Mouse (Mus musculus) embryonic facial prominence, embryonic 14.5 days (tissue): ENCODE measurements around the gene Tstd3. TPM values are rescaled to one million over a fixed set of nuclear protein-coding genes. Genes with fewer than 3 reads are reported as not detected.

Experiments used
- ATAC-seq: fragments of 200-750 bp; cut with Nextera tagmentation; 2 replicates; pipeline ENCODE4 v1.8.0; 2017; ENCODE audit warnings: low read depth, moderate number of reproducible peaks, moderate TSS enrichment
- DNase-seq: peaks from one replicate; pipeline ENCODE4 v3.0.0-alpha.2; 2015; ENCODE audit warnings: low spot score
- H3K27ac ChIP-seq: fragments of 300-500 bp; sonication (generic); replicated peaks from 2 replicates; pipeline ENCODE4 v1.5.1; 2014; ENCODE audit warnings: low read depth, mild to moderate bottlenecking, low read length, moderate library complexity
- H3K27me3 ChIP-seq: fragments of 300-500 bp; sonication (generic); replicated peaks from 2 replicates; pipeline ENCODE4 v1.6.1; 2014; ENCODE audit warnings: low read length; ENCODE audit not compliant: control insufficient read depth, insufficient read depth
- H3K36me3 ChIP-seq: fragments of 300-500 bp; sonication (generic); 2 replicates; pipeline ENCODE4 v1.6.1; 2014; ENCODE audit warnings: low read length, mixed read lengths; ENCODE audit not compliant: control insufficient read depth, insufficient read depth
- H3K4me1 ChIP-seq: fragments of 300-500 bp; sonication (generic); 2 replicates; pipeline ENCODE4 v1.6.1; 2014; ENCODE audit warnings: antibody characterized with exemption, low read length; ENCODE audit not compliant: control insufficient read depth, insufficient read depth
- H3K4me2 ChIP-seq: fragments of 300-500 bp; sonication (generic); 2 replicates; pipeline ENCODE4 v1.6.1; 2014; ENCODE audit warnings: low read depth, mild to moderate bottlenecking, low read length, moderate library complexity, mixed read lengths
- H3K4me3 ChIP-seq: fragments of 300-500 bp; sonication (generic); 2 replicates; pipeline ENCODE4 v1.5.1; 2014; ENCODE audit warnings: low read depth, mild to moderate bottlenecking, low read length
- H3K9ac ChIP-seq: fragments of 300-500 bp; sonication (generic); 2 replicates; pipeline ENCODE4 v1.6.1; 2014; ENCODE audit warnings: low read depth, mild to moderate bottlenecking, low read length, moderate library complexity, mixed read lengths
- H3K9me3 ChIP-seq: fragments of 300-500 bp; sonication (generic); 2 replicates; pipeline ENCODE4 v1.6.1; 2016; ENCODE audit warnings: low read length; ENCODE audit not compliant: control insufficient read depth
- WGBS: fragments of 180-500 bp; shearing (Covaris S2); extraction: QIAGEN DNeasy Blood & Tissue Kit; methylation state at CpG from one replicate; pipeline ENCODE4 v1.1.7; 2014; 5-methylcytosine and 5-hydroxymethylcytosine counted together
- polyA plus RNA-seq: library from polyadenylated mRNA; unstranded; fragments of >200 nt; fragmentation: Nextera tagmentation; extraction: Ambion mirVana; gene quantifications from 2 replicates; pipeline ENCODE4 v1.2.1, GENCODE M21; 2014

The Tstd3 gene
- 8.9 and 10.3 TPM in 2 replicates for polyA plus RNA-seq

GRCm38 (mm10) chr4:21766863-21767304 lies at the start of gene Tstd3, which contains the start of gene Usp45:
Gene Tstd3 (minus strand): TSS chr4:21767212.
Gene Usp45 (plus strand): TSS chr4:21767156.
- no peak within 1 kb of the TSS for H3K27ac ChIP-seq
- H3K27me3 ChIP-seq, result no peaks in the 10 kb centered on the region
- no peaks in the 10 kb centered on the region for H3K4me1 ChIP-seq
- ATAC-seq, result peak; percentile 95
- no peaks in the 10 kb centered on the region for H3K9me3 ChIP-seq
- H3K4me3 ChIP-seq, result peak within 1 kb of the TSS; percentile 54
- peak within 1 kb of the TSS; percentile 69 for H3K4me2 ChIP-seq
- peak within 1 kb of the TSS; percentile 66 for H3K9ac ChIP-seq
- WGBS, result 2% methylated on average over 17 of the region's 17 CpGs
- no peaks in the 10 kb centered on the region for H3K36me3 ChIP-seq
- peak; percentile 86 for DNase-seq

GRCm38 (mm10) chr4:21814029-21814428 lies 47.0 kb upstream of the Tstd3 start:
- Histone ChIP-seq H3K4me3 (no peak overlapping the region), H3K27me3 (no peaks in the 10 kb centered on the region), H3K27ac (no peak overlapping the region), H3K36me3 (peaks cover 45% of the 10 kb centered on the region), H3K4me1 (no peaks in the 10 kb centered on the region), H3K4me2 (no peak overlapping the region), H3K9me3 (no peaks in the 10 kb centered on the region), H3K9ac (no peak overlapping the region)
- WGBS, result 49% methylated on average over 2 of the region's 2 CpGs
- DNase-seq (peak; percentile 87), ATAC-seq (no peak)

DNA sequence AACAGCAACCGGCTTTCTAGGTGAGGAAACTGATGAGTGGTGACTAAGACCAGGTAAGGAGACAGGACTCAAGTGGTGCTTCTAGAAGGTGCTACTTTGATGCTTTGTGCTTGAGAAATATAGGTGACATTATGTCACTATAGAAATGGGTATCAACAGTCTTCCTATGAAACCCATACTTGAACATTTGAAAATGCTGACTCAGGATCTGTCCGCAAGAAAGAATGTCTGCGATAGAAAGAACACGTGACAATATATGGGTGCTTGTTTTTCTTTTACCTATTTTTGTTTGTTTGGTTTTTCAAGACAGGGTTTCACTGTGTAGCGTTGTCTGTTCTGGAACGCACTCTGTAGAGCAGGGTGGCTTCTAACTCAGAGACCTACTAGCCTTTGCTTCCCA lies 45.6 kb upstream of the Tstd3 start:
- peaks cover 39% of the 10 kb centered on the region for H3K36me3 ChIP-seq
- no peaks in the 10 kb centered on the region for H3K27me3 ChIP-seq
- no peaks in the 10 kb centered on the region for H3K4me1 ChIP-seq
- 83% methylated on average over 6 of the region's 6 CpGs for WGBS
- no peaks in the 10 kb centered on the region for H3K9me3 ChIP-seq
- DNase-seq, result no peak
- H3K9ac ChIP-seq, result no peak overlapping the region
- ATAC-seq, result no peak
- H3K4me2 ChIP-seq, result no peak overlapping the region
- H3K4me3 ChIP-seq, result no peak overlapping the region
- H3K27ac ChIP-seq, result no peak overlapping the region

DNA sequence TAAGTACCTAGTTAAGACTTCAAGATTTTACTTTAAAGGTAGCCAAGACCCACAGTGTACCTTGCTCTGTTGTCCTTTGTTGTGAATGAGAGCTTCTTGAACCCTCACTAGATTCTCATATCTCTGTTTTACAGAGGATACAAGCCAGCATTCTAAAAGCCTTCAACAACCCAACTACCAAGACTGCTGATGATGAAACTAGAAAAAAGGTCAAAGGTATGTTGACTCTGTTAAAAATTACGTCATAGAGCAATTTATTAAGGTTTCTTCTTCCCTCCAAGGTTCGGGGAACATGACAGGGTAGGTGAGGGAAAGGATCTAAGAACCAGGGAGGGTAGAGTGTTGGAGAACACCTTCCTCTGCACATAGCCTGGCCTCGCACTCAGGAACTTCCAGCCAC lies 43.6 kb upstream of the Tstd3 start:
- no peak for DNase-seq
- Histone ChIP-seq H3K27ac (no peak overlapping the region), H3K9ac (no peak overlapping the region), H3K27me3 (no peaks in the 10 kb centered on the region), H3K4me1 (no peaks in the 10 kb centered on the region), H3K36me3 (peaks cover 35% of the 10 kb centered on the region), H3K4me2 (no peak overlapping the region), H3K4me3 (no peak overlapping the region), H3K9me3 (no peaks in the 10 kb centered on the region)
- ATAC-seq, result no peak
- 86% methylated on average over 3 of the region's 3 CpGs for WGBS

DNA sequence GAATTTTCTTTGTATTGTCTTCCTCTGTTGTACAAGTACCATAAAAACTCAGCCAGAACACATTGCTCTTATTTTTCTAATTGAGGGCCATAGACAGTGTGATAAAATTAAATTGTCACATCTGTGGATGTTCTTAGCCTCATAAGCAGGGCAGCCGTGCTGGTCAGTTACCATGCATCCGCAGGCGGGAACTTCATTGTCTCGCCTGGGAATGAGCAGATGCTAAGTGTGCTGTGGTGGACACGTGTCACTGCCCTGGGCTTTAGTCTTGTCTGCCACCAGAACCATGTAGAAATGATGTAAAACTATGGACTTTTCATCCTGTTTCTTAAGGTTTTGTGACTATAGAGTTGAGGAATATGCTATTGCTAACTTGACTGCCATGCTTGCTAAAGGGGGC lies 40.2 kb upstream of the Tstd3 start:
- peak; percentile 4 for DNase-seq

DNA sequence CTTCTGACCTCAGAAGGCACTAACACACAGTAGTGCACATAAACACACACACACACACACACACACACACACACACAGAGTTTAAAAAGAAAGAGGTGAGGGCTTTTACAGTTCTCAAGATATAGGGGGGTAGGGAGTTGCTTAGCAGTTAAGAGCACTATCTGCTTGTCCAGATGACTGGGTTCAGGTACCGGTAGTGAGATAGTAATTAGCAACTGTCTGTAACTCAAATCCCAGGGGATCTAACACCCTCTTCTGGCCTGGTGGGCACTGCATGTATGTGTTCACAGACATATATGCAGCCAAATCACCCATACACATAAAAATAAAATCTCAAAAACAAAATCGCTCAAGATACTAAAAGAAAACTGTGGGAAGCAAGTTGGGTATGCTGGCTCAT lies 34.6 kb upstream of the Tstd3 start:
- Histone ChIP-seq H3K4me2 (no peak overlapping the region), H3K4me3 (no peak overlapping the region), H3K9me3 (no peaks in the 10 kb centered on the region), H3K36me3 (peaks cover 63% of the 10 kb centered on the region), H3K27ac (no peak overlapping the region), H3K9ac (no peak overlapping the region), H3K4me1 (no peaks in the 10 kb centered on the region), H3K27me3 (no peaks in the 10 kb centered on the region)
- no peak for ATAC-seq
- WGBS, result 90% methylated on average over 2 of the region's 2 CpGs
- DNase-seq, result no peak

More for the DNA sequence above, 40.2 kb upstream of the Tstd3 start:
- H3K9me3 ChIP-seq, result no peaks in the 10 kb centered on the region
- no peak overlapping the region for H3K9ac ChIP-seq
- H3K36me3 ChIP-seq, result peaks cover 45% of the 10 kb centered on the region
- ATAC-seq, result no peak
- H3K4me3 ChIP-seq, result no peak overlapping the region
- H3K4me1 ChIP-seq, result no peaks in the 10 kb centered on the region
- no peaks in the 10 kb centered on the region for H3K27me3 ChIP-seq
- no peak overlapping the region for H3K4me2 ChIP-seq
- no peak overlapping the region for H3K27ac ChIP-seq
- WGBS, result 80% methylated on average over 5 of the region's 5 CpGs

DNA sequence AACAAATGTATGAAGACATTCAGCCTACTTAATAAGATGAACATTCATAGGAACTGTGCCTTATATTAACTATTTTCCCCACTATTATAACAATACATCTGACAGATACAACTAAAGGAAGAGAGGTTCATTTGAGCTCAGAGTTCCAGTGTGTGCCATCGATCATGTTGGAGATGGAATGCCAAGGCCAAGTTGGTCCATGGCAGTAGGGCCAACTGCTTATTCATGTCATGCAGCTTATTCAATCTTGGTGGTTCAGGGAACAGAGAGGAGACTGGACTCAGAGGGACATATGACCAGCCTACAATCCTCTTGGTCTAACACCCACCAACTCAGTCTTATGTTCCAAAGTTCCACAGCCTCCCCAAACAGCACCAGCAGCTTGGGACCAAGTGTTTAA lies 34.0 kb upstream of the Tstd3 start:
- no peaks in the 10 kb centered on the region for H3K4me1 ChIP-seq
- DNase-seq (no peak), ATAC-seq (no peak)
- H3K9me3 ChIP-seq, result no peaks in the 10 kb centered on the region
- peaks cover 57% of the 10 kb centered on the region for H3K36me3 ChIP-seq
- H3K4me2 ChIP-seq, result no peak overlapping the region
- no peak overlapping the region for H3K4me3 ChIP-seq
- H3K27ac ChIP-seq, result no peak overlapping the region
- WGBS, result 93% methylated on average over 1 of the region's 1 CpGs
- no peak overlapping the region for H3K9ac ChIP-seq
- no peaks in the 10 kb centered on the region for H3K27me3 ChIP-seq

- 59% methylated on average over 3 of the region's 3 CpGs for WGBS
- H3K9ac ChIP-seq, result no peak overlapping the region
- H3K36me3 ChIP-seq, result peaks cover 41% of the 10 kb centered on the region
- no peak overlapping the region for H3K4me3 ChIP-seq
- ATAC-seq (no peak), DNase-seq (no peak)
- no peaks in the 10 kb centered on the region for H3K4me1 ChIP-seq
- H3K9me3 ChIP-seq, result no peaks in the 10 kb centered on the region
- no peak overlapping the region for H3K27ac ChIP-seq
- H3K27me3 ChIP-seq, result no peaks in the 10 kb centered on the region
- no peak overlapping the region for H3K4me2 ChIP-seq
Observed at GRCm38 (mm10) chr4:21793631-21794030, 26.6 kb upstream of the Tstd3 start.

DNA sequence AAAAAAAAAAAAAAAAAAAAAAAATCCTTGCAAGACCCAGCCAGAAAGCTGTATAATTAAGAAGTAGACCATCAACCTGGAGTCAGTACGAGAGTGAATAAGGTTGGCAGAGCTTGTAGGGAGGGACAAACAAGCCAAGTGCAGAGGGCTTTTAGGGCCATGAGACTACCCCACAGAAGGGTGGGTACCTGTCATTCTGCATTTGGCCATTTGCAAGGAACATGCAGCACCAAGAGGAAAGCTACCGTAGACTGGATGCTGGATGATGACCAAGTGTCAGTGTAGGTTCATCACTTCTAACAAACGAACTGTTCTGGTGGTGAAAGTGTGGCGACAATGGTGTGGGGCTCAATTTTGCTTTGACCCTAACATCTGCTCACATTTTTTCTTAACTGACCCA lies 22.8 kb upstream of the Tstd3 start:
- H3K4me1 ChIP-seq, result no peaks in the 10 kb centered on the region
- no peak overlapping the region for H3K9ac ChIP-seq
- H3K4me2 ChIP-seq, result no peak overlapping the region
- ATAC-seq (no peak), DNase-seq (no peak)
- no peaks in the 10 kb centered on the region for H3K9me3 ChIP-seq
- H3K27me3 ChIP-seq, result no peaks in the 10 kb centered on the region
- WGBS, result 86% methylated on average over 4 of the region's 4 CpGs
- H3K4me3 ChIP-seq, result no peak overlapping the region
- H3K27ac ChIP-seq, result no peak overlapping the region
- peaks cover 54% of the 10 kb centered on the region for H3K36me3 ChIP-seq
